Mouse (Mus musculus): ENCODE measurements around the gene Orm1.

Orm1 gene

DNA sequence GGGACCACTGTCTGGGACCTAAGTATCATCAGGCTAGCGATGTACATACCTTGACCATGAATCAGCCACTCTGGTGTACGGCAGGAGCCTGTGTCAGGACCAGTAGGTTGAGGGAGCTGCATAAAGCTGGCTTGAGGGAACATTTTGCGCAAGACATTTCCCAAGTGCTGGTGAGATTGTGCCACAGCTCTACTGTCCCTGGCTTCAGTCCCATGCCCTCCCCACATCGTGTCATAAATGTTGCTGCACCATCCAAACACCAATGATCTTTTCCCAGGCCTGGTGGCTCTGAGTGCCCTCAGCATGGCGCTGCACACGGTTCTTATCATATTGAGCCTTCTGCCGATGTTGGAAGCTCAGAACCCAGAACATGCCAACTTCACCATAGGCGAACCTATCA lies at the start of gene Orm1:
Gene Orm1 (plus strand): TSS at position 266 of the 400 bp plus-strand sequence.
- DNase-seq (ENCODE audit: low spot score), result no peak

DNA sequence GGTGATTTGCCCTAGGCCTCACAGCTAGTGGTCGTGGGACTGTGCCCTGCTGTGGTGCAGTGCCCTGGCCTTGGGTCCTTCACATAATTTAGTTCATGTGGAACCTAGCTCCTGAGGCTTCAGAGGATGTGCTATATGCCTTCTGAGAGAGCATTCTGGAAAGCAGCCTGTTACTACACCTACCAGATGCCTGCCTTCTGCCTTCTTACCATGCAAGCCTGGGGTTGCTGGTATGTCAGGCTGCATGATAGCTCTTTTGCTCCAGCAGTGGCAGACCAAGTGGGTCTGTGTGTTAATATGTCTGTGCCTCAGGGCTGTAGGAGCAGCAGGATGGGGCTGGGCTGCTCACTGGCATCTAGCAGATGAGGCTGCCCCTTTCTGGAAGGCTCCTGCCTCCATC lies 48.7 kb upstream of the Orm1 start:
- DNase-seq (ENCODE audit: low spot score), result no peak

DNA sequence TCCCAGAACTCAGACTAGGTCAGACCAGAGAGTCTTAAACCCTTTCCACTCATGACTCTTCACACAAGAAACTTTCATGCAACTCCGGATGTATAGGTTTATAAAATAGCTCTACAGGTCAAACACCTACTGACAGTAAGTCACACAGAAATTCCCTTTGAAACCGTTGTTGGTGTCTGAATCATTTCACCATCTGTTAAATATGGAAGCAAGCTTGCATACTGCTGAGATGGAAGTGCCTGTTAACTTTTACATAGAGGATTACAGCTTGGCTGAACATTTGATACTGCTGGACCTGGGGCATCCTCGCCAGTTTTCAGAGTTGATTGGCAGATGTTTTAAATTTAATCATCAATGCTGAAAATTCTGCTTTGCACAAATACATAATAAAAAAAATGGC lies 48.1 kb upstream of the Orm1 start:
- DNase-seq (ENCODE audit: low spot score), result no peak

DNA sequence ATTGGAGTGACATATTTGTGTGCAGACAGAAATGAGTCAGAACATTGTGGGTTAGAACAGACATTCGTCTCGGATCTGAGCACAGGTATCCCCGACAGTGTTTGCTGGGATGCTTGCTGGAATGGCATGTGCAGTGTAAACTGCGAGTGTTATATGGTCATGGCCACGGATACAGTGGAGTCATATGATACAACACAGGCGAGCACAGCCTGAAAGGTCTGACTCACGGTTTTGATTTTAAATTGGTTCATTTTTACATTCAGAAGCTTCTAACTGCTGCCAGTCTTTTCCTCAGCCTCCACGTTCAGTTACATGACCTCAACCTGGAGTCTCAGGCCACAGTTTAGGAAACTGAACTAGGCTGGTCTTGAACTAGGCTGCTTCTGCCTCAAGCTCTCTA lies 47.5 kb upstream of the Orm1 start:
- no peak for DNase-seq (ENCODE audit: low spot score)

- DNase-seq (ENCODE audit: low spot score), result no peak
These were observed 46.2 kb upstream of the Orm1 start for GRCm38 (mm10) chr4:63298191-63298590.

- DNase-seq (ENCODE audit: low spot score), result no peak
These were observed 41.7 kb upstream of the Orm1 start for GRCm38 (mm10) chr4:63302641-63303040.

DNA sequence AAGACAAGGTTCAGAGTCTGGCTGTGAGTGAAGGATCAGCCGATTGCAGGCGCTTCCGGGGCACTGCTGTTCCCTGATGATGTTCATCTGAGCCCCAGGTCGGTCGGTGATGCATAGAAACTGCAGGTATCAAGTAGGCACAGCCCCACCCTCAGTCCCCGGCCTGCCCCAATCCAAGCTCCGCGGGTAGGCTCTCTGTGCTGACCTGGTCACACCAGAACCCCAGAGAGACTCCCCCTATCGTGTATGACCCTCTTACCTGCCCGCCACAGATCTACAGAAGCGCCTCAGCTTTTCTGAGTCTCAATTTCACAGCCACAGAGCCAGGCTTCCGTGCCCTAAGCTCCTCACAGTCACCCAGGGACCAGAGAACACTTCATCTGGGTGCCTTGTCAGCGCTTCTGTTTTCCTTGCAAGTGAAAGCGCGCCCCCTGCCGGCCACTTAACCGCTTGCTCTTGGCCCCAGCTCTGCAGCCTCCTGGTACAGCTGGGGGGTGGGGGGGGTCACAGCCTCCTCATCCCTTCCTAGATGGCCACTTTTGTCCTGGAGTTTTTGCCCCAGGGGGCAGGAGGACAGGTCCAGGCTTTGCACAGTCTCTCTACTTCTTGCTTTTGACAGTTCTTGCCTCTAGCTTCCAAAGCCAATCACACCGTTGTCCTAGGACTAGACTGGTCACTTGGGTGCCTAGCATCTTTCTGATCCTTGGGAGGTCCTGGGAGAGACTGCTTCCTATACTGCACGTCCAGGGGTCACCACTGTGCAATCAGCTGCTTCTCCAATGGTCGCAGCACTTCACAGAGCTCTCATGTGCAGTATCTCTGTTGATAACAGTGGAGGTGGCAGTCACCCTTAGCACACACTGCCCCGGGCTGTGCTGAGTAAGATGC lies 36.9 kb upstream of the Orm1 start:
- peak; percentile 88 for DNase-seq (ENCODE audit: low spot score)

GRCm38 (mm10) chr4:63308316-63308715 lies 36.0 kb upstream of the Orm1 start:
- DNase-seq (ENCODE audit: low spot score), result no peak

DNA sequence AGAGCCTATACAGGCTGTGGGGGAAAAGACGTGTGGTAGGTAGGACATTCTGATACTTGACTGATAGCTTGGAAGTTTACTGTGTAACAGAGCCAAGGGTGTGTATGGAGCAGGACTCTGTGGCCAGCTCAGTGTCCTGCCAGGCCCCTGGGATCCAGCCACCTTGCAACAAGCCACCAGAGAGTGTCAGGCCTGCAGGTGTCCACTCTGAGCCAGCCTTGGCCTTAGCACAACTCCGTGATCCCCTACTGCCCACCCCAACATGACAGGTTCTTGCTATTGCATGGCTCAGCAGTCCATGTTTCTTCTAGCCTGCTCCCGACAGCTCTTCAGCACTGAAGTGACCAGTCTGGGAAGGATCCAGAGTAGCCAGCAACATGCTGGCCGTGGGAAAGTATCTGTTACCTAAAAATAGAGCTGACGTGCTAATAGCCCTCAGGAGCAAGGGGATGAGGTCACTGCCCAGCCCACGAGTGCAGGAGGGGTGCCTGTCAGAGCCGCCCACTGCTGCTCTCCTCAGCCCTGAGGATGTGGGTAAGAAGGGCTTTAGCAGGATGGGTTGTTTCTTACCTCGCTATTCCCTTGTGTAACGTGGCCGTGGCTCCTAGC lies 34.0 kb upstream of the Orm1 start:
- no peak for DNase-seq (ENCODE audit: low spot score)

GRCm38 (mm10) chr4:63311426-63311825 lies 32.9 kb upstream of the Orm1 start:
- no peak for DNase-seq (ENCODE audit: low spot score)

DNA sequence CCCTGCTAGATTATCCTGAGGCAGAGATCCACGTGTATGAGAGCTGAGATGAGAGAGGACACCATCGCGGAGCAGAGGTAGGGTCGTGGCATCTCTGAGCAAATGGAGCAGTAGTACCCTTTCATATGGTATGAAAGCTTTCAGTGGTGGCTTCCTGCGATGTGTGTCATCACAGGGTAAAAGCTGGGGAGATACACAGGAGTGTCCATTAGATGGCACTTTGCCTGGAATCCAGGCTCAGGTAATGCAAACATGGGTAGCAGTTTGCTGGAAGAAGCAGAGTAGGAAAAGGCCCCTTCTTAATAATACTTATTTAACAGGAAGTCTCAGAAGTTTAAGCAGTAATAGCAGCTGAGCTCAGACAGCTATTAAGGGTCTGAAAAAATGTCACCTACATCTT lies 30.3 kb upstream of the Orm1 start:
- no peak for DNase-seq (ENCODE audit: low spot score)

DNA sequence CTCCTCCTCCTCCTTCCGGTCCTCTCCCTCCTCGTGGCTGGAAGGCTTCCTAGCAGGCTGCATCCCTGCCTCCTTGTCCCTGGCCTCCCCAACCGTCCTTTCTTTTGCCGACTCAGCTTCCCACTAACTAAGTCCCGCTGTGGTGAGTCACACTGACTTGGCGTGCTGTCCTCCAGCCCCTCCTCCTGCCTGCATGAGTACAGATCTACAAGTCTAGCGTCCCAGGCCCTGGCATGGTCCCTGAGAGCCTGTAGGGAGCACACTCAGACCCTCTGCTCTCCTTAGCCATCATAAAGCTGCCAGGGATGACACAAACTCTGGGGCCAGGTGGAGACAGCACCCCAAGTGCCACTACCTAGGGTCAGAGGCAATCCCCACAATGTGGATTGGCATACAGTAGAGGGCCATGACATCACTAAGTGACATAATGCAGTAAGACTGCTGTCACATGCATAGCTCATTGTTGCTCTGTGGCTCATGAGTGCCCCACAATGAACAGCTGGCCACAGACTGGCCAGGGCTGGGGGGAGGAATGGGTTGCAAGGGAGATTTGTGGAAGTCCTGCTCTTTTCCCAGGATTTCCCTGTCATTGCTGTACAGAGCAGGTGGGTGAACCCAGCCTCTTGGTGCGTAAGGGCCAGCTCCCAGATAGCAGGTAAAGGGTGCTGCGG lies 28.1 kb upstream of the Orm1 start:
- peak; percentile 22 for DNase-seq (ENCODE audit: low spot score)

GRCm38 (mm10) chr4:63319566-63319965 lies 24.8 kb upstream of the Orm1 start:
- DNase-seq (ENCODE audit: low spot score), result peak; percentile 67

GRCm38 (mm10) chr4:63323275-63323815 lies 21.0 kb upstream of the Orm1 start:
- DNase-seq (ENCODE audit: low spot score), result no peak

DNA sequence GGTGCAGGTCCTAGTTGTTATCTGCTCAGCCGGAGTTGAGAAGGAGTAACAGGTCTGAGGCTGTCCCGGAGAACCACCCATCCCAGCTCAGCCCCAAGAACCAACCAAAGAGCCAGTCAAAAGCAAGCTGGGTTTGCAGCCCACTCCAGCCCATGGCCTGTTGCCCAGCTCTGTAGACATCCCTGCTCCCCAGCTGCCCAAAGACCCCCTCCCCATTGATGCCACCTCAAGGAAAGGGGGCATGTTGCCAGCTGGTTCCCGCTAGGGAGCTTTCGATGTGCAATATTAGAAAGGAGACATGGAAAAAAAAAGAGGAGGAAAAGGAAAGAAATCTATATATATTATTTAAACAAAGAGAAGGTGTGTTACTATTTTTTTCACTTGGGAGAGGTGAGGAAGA lies 11.0 kb upstream of the Orm1 start:
- no peak for DNase-seq (ENCODE audit: low spot score)

- no peak for DNase-seq (ENCODE audit: low spot score)
These were observed 5.8 kb upstream of the Orm1 start for GRCm38 (mm10) chr4:63338414-63339076.

GRCm38 (mm10) chr4:63342491-63342890 lies 1.9 kb upstream of the Orm1 start:
- DNase-seq (ENCODE audit: low spot score), result no peak

- no peak for DNase-seq (ENCODE audit: low spot score)
These were observed 752 bp upstream of the Orm1 start for GRCm38 (mm10) chr4:63343608-63344007.

- no peak for DNase-seq (ENCODE audit: low spot score)
These were observed 901 bp downstream of the Orm1 start for GRCm38 (mm10) chr4:63345261-63345660.

- DNase-seq (ENCODE audit: low spot score), result no peak
These were observed 2.3 kb downstream of the Orm1 start for GRCm38 (mm10) chr4:63346659-63347058.

GRCm38 (mm10) chr4:63348524-63348923 lies 4.2 kb downstream of the Orm1 start:
- no peak for DNase-seq (ENCODE audit: low spot score)

All from ovary, postnatal 14 days (tissue).